ENCODE assay signal across 22 mouse cellular contexts in genomic region chr2:94329336-94329735, GRCm38 (mm10).
DNase-seq lines count a peak whose midpoint lies in the region; ATAC-seq lines count a peak whose summit lies in the region.
"Had no signal": no experiment of that assay in that cellular context is flagged by ENCODE, and none has a peak within 500 bp of the region (broad histone marks: within the 10 kb centered on the region; RNA-seq: fewer than 3 reads in every experiment).

No protein-coding gene starts in this region.

- ATAC-seq in activated CD4-positive, CD25-positive, alpha-beta regulatory T cell, adult 4 months: no peak
- no peak for ATAC-seq in kidney, embryonic 15.5 days (replicated peaks; ENCODE audit: low FRiP score)
- ATAC-seq: CD4-positive, CD25-positive, alpha-beta regulatory T cell, adult 4 months; Patski had no signal

- no peak overlapping the region for H3K27ac ChIP-seq in kidney, embryonic 15.5 days

- no peak overlapping the region for H3K4me2 ChIP-seq in kidney, embryonic 15.5 days

- no peaks in the 10 kb centered on the region for H3K4me1 ChIP-seq in kidney, embryonic 15.5 days

- no peaks in the 10 kb centered on the region for H3K27me3 ChIP-seq in kidney, embryonic 15.5 days
- H3K27me3 ChIP-seq: CH12.LX, Patski had no signal

- H3K9ac ChIP-seq in kidney, embryonic 15.5 days: no peak overlapping the region

- H3K36me3 ChIP-seq in kidney, embryonic 15.5 days: peaks cover 82% of the 10 kb centered on the region

- peak; percentile 76 for DNase-seq in retina, adult 2 months (ENCODE audit: low read depth, low spot score)
- peak; percentile 12 for DNase-seq in retina, embryonic 14.5 days (ENCODE audit: low spot score)
- DNase-seq in retina, postnatal 1 day: peak; percentile 67
- peak; percentile 56 for DNase-seq in retina, postnatal 7 days (ENCODE audit: low read depth, low spot score)
- DNase-seq in heart, adult 9 months (ENCODE audit: low spot score in 2 of 2): no peak
- DNase-seq in layer of hippocampus, adult 9-11 months: no peak
- DNase-seq: adrenal gland, adult 2 months; adrenal gland, adult 8-10 months; adrenal gland, postnatal 10 days; adrenal gland, postnatal 14 days; adrenal gland, postnatal 25 days; adrenal gland, postnatal 36 days; B cell, adult 2 months; cerebellum, adult 11 months; cerebellum, adult 11-12 months; cerebellum, adult 18-20 months had no signal

- H3K4me3 ChIP-seq in kidney, embryonic 15.5 days (replicated peaks): no peak overlapping the region

- 95% methylated on average over 13 of the region's 13 CpGs for WGBS in kidney, embryonic 15.5 days

- H3K9me3 ChIP-seq in kidney, embryonic 15.5 days (replicated peaks): no peaks in the 10 kb centered on the region
- H3K9me3 ChIP-seq: G1E had no signal

Comparison
In these comparisons a context has a peak if more than half of its experiments do, and no peak if none do; other contexts are left out.
1. DNase-seq: peak in retina, adult 2 months (single experiment), retina, embryonic 14.5 days (single experiment), retina, postnatal 1 day (single experiment) and retina, postnatal 7 days (single experiment); none in heart, adult 9 months (0 of 2) and layer of hippocampus, adult 9-11 months (single experiment).